Mouse (Mus musculus): ENCODE measurements at regions not wholly inside any gene's neighbourhood (a gene's known extent, or its start where the extent isn't known, plus 50 kb on each side); places are given as distances from the start of the nearest gene placed in this dataset.
"Not testable (repeated sequence)": the region's sequence is repeated elsewhere in the genome, so short reads cannot be mapped to it uniquely, and the experiment has no call there.

GRCm38 (mm10) chr2:64452690-64453089 lies 354.9 kb upstream of the Fign start:
- intact Hi-C loops (cut with DNase I): loop anchor here (10.0 kb wide), 1 partner anchor 748 kb away; no protein-coding TSS in a partner anchor
- DNase-seq (ENCODE audit: low spot score in 2 of 2): no peak

DNA sequence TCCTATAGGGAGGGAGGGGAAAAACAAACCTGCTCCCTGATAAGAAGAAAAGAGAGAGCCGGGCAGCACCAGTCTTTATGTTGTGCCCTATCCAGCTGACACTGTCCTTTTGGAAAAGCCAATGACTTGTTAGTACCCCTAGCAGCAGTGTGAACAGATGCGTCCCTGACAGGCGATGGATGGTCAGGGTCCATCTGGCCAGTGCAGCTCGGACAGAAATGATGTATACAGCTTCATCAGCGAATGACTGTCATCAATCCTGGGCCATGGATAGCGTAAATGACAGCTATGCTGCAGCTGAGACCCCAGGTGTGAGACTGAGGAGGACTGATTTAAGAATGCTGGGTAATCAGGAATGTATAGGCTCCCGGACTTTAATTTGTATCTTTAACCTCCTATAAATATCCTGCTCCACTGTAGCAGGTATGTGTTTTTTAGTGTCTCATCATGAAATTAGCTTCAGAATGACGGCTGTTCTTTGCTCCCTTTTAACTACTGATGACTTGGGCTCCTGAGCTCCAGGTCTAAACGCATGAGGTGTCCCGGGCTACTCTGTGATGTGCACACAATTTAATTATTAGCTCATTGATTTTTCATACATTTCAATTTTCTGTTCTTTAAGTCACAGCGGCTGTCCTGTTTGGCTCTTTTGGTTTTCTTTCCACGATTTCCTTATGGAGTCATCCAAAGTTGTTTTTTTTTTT lies 353.9 kb upstream of the Fign start:
- intact Hi-C loops (cut with DNase I): loop anchor here (10.0 kb wide), 1 partner anchor 747 kb away; no protein-coding TSS in a partner anchor
- no peak for DNase-seq (ENCODE audit: low spot score in 2 of 2)

DNA sequence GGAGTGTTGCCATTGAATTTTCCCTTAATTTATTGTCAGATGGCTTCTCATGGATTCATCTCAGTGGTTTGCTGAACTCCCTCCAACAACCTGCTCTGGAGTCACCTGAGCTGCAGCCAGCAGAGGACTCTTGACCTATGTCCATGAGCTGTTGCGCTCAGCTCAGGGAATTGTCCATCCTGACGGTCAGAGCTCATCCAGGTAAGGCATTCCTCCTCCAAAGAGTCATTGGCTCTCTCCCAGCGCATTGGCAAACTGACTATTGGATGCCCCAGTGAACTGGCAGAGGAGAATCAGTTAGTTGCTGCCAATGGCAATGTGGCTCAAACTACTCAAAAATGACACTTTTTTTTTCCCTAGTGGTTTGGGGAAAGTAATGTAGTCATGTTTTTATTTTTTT lies 345.3 kb upstream of the Fign start:
- DNase-seq (ENCODE audit: low spot score in 2 of 2): no peak
- intact Hi-C loops (cut with DNase I): no loop called here

DNA sequence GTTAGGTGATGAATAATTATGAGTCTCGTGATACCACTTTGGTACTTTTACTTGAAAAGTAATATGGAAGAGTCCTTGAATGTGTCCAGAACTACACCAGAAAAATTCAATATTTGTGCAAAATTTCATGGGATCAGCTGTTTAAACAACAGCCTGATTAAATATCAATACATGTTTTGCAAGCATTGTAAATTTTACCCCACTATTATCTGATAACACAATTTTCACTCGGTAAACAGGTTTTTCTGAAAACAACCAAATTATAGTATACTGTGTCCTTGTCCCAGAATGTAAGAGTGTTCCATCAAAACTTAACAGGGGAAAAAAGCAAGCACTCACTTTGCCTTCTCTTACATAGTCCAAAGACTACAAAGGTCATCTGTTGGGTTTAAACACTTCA lies 343.1 kb upstream of the Fign start:
- intact Hi-C loops (cut with DNase I): no loop called here

GRCm38 (mm10) chr2:64417129-64417528 lies 319.3 kb upstream of the Fign start:
- intact Hi-C loops (cut with DNase I); DNase-seq (ENCODE audit: low spot score in 2 of 2): not testable (repeated sequence)

More for the DNA sequence above, 343.1 kb upstream of the Fign start:
- no peak for DNase-seq (ENCODE audit: low spot score in 2 of 2)

- intact Hi-C loops (cut with DNase I): no loop called here
- DNase-seq (ENCODE audit: low spot score in 2 of 2): no peak
Observed at GRCm38 (mm10) chr2:64413846-64414245, 316.0 kb upstream of the Fign start.

DNA sequence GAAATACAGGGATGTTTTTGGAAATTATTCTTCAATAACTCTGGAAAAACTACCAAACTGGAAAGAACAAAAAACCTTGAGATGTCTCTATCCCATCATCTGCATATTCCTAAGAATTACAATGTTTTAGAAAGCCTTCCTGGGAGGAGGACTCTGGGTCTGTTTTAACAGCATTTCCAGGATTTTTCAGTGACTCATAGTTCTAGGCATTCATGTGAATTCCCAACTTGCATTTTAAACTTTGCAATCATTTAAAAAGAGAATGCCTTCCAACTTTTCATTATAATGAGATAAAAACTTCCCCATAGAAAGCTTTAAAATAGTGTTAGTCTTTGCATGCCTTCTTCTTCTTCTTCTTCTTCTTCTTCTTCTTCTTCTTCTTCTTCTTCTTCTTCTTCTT lies 315.4 kb upstream of the Fign start:
- peak in 1 of 2 experiments; percentile 16 for DNase-seq (ENCODE audit: low spot score in 2 of 2)
- intact Hi-C loops (cut with DNase I): no loop called here

DNA sequence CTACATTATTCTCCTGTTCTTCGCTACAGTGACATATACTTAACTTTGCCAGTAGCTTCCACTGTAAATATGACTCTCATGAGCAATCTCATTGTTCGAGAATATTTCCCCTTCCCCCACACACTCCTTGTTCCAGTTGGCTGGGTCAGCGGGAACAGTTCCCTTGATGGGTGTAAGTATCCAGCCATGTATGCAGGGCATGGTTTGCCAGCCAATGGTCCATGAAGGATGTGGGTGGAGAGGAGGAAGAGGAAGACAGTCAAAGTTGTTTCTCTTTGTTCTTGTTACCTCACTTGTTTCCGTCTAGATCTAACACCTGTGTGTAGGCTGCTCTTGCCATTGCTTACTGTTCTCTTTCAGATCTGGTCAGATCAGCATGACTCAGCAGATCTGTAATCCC lies 298.1 kb upstream of the Fign start:
- DNase-seq (ENCODE audit: low spot score in 2 of 2): no peak
- intact Hi-C loops (cut with DNase I): no loop called here

DNA sequence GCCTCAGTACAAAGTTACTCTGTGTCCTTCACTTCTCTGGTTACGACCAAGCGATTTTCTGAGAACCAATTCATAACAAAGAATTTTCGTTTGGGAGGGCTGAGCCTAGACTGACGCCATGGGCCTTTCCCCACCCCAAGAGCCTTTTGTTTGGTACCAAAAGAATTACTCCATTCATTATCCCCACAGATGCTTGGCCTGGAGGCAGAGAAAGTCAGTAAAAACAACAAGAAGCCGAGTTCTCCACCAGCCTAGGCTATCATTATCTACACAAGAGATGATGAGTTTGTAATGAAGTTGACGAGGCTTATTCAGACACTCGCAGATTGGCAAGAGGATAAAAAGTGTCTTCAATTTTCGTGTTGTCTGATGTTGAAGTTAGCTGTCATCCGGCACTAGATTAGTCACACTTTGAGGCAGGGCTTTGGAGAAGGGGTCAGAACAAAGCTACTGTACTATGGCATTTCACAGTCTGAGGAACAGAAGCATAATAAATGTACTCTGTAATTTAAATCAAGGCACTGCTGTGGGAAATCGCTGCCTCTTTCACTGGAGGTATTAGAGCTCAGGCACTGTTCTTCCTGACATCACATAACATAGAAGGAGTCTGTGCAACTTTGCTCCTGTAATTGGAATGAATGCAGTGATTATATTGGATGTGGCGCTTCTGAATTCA lies 296.9 kb upstream of the Fign start:
- DNase-seq (ENCODE audit: low spot score in 2 of 2): peak in 1 of 2 experiments; percentile 8
- intact Hi-C loops (cut with DNase I): no loop called here

GRCm38 (mm10) chr2:64394199-64394598 lies 296.4 kb upstream of the Fign start:
- intact Hi-C loops (cut with DNase I): no loop called here
- no peak for DNase-seq (ENCODE audit: low spot score in 2 of 2)

GRCm38 (mm10) chr2:64369791-64370190 lies 272.0 kb upstream of the Fign start:
- no peak for DNase-seq (ENCODE audit: low spot score in 2 of 2)
- intact Hi-C loops (cut with DNase I): no loop called here

GRCm38 (mm10) chr2:64367188-64367587 lies 269.4 kb upstream of the Fign start:
- intact Hi-C loops (cut with DNase I): no loop called here
- DNase-seq (ENCODE audit: low spot score in 2 of 2): no peak

DNA sequence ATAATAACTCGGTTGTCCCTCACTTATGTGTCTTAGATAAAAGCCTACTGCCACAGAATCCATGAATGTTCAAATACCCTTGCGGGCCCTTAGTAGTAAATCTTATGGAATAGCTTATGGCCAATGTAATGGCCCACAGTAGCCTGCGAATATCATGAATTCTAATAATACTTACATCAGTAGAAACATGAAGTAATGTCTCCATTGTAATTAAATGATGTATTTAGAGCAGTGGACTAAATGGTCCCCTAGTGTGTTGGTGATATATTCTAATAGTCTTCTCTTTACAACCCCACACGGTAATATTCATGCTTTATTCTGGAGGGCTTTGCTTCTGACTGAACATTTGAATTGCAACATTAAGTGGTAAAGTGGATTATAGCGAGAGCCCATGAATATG lies 268.7 kb upstream of the Fign start:
- intact Hi-C loops (cut with DNase I): no loop called here
- no peak for DNase-seq (ENCODE audit: low spot score in 2 of 2)

DNA sequence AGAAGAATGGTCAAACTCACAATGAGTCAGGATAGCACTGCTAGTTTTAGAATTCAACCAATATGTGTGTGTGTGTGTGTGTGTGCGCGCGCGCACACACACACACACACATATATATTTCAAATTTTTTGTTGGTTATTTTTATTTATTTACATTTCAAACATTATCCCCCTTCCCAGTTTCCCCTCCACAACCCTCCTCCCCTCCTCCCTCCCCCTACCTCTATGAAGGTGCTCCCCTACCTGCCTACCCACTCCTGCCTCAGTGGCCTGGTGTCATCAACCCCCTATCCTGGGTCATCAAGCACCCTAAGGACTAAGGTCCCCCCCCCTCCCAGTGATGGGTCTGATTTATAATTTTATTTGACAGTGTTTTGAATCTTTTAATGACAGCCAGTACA lies 258.4 kb upstream of the Fign start:
- DNase-seq (ENCODE audit: low spot score in 2 of 2): no peak
- intact Hi-C loops (cut with DNase I): no loop called here

DNA sequence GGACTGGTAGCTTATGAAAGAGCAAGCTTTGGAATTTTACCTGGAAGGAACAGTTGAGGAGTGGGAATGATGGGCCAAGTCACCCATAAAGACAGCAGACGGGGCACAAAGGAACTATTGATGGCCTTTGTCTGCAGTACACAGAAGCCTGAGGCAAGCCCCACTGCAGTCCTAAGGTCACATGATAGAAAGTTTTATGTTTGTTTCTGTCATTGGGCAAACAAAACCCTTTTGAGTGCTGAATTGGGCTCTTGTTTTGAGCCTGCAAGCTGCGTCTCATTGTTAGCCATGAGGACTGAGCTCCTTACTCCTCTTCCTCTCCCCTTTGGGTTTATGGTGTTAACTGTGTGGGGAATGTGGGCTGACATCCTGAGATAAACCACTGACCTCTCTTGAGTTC lies 227.7 kb upstream of the Fign start:
- intact Hi-C loops (cut with DNase I): no loop called here
- peak in 1 of 2 experiments; percentile 13 for DNase-seq (ENCODE audit: low spot score in 2 of 2)

All from left cerebral cortex, postnatal 25 days (tissue).